Comparison of ENCODE assay signal across 12 mouse cellular contexts in the genomic region with DNA sequence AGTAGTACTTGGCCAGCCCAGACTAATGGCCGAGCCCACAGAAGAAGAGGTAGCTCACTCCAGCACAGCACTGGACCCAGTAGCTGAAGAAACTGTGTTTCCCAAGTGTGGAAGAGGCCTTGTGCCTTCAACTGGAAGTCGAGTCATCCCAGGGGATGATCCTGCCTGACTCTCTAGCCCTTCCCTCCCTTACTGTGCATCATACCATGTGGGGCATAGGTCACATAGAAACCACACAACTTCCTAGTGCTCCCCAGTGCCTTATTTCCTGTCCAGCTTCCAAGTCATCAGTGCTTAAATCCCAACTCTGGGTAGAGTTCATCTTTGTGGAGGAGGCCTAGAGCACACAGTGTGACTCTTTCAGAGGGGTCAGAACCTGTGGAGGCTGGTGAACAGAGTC.
"Had no signal": no experiment of that assay in that cellular context is flagged by ENCODE, and none has a peak within 500 bp of the region (broad histone marks: within the 10 kb centered on the region; RNA-seq: fewer than 3 reads in every experiment).

No protein-coding gene starts in this region.

- H3K9me3 ChIP-seq: limb, embryonic 12.5 days; liver, embryonic 15.5 days; stomach, embryonic 15.5 days had no signal

- H3K4me3 ChIP-seq: left cerebral cortex, adult 2 months; limb, embryonic 12.5 days; liver, embryonic 15.5 days; stomach, embryonic 15.5 days had no signal

- H3K36me3 ChIP-seq: stomach, embryonic 15.5 days had no signal

- H3K27ac ChIP-seq: left cerebral cortex, adult 2 months; limb, embryonic 12.5 days; liver, embryonic 15.5 days; stomach, embryonic 15.5 days had no signal

- H3K9ac ChIP-seq: limb, embryonic 12.5 days; liver, embryonic 15.5 days; stomach, embryonic 15.5 days had no signal

- H3K4me2 ChIP-seq: limb, embryonic 12.5 days; liver, embryonic 15.5 days; midbrain, embryonic 11.5 days; stomach, embryonic 15.5 days had no signal

- DNase-seq: kidney, adult 9 months; kidney, postnatal 10 days; kidney, postnatal 4 days; lung, adult 2 months; lung, postnatal 36 days; right cerebral cortex, postnatal 14 days; thymus, postnatal 14 days had no signal

- H3K4me1 ChIP-seq: limb, embryonic 12.5 days; liver, embryonic 15.5 days; stomach, embryonic 15.5 days had no signal

- H3K27me3 ChIP-seq: limb, embryonic 12.5 days; liver, embryonic 15.5 days; stomach, embryonic 15.5 days had no signal
